Mouse (Mus musculus) heart, adult 2 months (tissue): ENCODE results near the gene Tbc1d14. TPM values are rescaled to one million over a fixed set of nuclear protein-coding genes. Genes with fewer than 3 reads are reported as not detected.

ENCODE experiments used
- DNase-seq, 2 experiments: peaks; one replicate each; pipeline ENCODE4 v3.0.0; 2021
- H3K27ac ChIP-seq: fragments of 200-600 bp; 2 replicates; pipeline ENCODE4 v1.8.1; 2022
- H3K27me3 ChIP-seq: fragments of 200-500 bp; 2 replicates; pipeline ENCODE4 v1.6.1; 2012; ENCODE audit warnings: mild to moderate bottlenecking, low read length, inconsistent platforms, mixed read lengths; ENCODE audit not compliant: control insufficient read depth, insufficient read depth
- H3K36me3 ChIP-seq: fragments of 200-500 bp; 2 replicates; pipeline ENCODE4 v1.6.1; 2012; ENCODE audit warnings: low read length, inconsistent platforms; ENCODE audit not compliant: control insufficient read depth, insufficient read depth
- H3K4me1 ChIP-seq: fragments of 200-500 bp; 2 replicates; pipeline ENCODE4 v1.6.1; 2011; ENCODE audit warnings: low read length; ENCODE audit not compliant: control insufficient read depth, insufficient read depth
- H3K4me3 ChIP-seq: fragments of 200-600 bp; 2 replicates; pipeline ENCODE4 v1.8.1; 2022
- H3K79me2 ChIP-seq: fragments of 200-500 bp; replicated peaks from 2 replicates; pipeline ENCODE4 v1.6.1; 2012; ENCODE audit warnings: mild to moderate bottlenecking, inconsistent platforms, low read length, moderate library complexity, mixed read lengths; ENCODE audit not compliant: control insufficient read depth, insufficient read depth
- H3K9ac ChIP-seq: fragments of 200-500 bp; 2 replicates; pipeline ENCODE4 v1.6.1; 2012; ENCODE audit warnings: low read depth, mild to moderate bottlenecking, control low read depth, inconsistent platforms, low read length, mixed read lengths
- CTCF ChIP-seq: fragments of 200-600 bp; IDR thresholded peaks from 2 replicates; pipeline ENCODE4 v1.8.1; 2022; ENCODE audit warnings: antibody characterized with exemption, mild to moderate bottlenecking, moderate library complexity
- EP300 ChIP-seq: fragments of 200-500 bp; IDR thresholded peaks from 2 replicates; pipeline ENCODE4 v1.6.1; 2011; ENCODE audit warnings: low read depth, low read length, control low read depth; ENCODE audit not compliant: insufficient read depth
- POLR2A ChIP-seq: fragments of 200-500 bp; IDR thresholded peaks from 2 replicates; pipeline ENCODE4 v1.6.1; 2011; ENCODE audit warnings: mild to moderate bottlenecking, low read depth, low read length, control low read depth; ENCODE audit not compliant: insufficient read depth
- WGBS: fragments of 180-500 bp; shearing (Covaris S2); methylation state at CpG from one replicate; pipeline ENCODE4 v1.1.7; 2018; 5-methylcytosine and 5-hydroxymethylcytosine counted together
- intact Hi-C: fragments of 180-260 bp; cut with DNase I; formaldehyde crosslinking; loops from one replicate; pipeline ENCODE4 v1.15.1; 2025
- polyA plus RNA-seq: library from polyadenylated mRNA; depleted of rRNA; stranded (reverse); fragments of >200 nt; gene quantifications from 2 replicates; pipeline ENCODE4 v1.2.3, GENCODE M21; 2012
- total RNA-seq, 2 experiments: library from RNA; stranded (reverse); gene quantifications; 2 replicates each; pipeline ENCODE4 v1.2.3; 2021

The Tbc1d14 gene
- total and polyA plus RNA-seq, 3 experiments: 11.7 to 13.0 (median 12.4) TPM

DNA sequence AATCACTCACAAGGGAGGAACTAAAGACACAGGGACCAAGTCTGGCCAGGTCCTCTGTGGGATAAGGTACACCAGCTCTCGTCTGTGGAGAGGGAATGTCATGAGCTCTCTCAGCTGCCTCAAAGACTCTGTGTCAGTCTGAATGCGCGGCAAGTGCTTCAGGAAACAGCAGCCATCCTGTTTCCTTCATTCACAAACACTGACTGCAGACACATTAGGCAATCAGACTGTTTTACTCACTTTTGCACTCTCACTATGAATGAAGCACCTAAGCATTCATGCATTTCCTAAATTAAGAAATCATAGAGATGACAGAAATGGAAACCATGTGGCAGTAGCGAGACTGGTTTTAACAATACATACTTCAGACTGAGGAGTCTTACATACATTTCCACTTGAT is 25.3 kb upstream of the Tbc1d14 start:
- no peak for DNase-seq
- H3K36me3 ChIP-seq: peaks cover 12% of the 10 kb centered on the region
- intact Hi-C loops: no loop called here
- 32% methylated on average over 4 of the region's 4 CpGs for WGBS
- H3K4me3 ChIP-seq: no peak overlapping the region
- H3K9ac ChIP-seq: no peak overlapping the region
- H3K4me1 ChIP-seq: peaks cover 12% of the 10 kb centered on the region
- TF ChIP-seq EP300 (no peak), POLR2A (no peak), CTCF (no peak)
- peaks cover 2% of the 10 kb centered on the region; the same call in 1 of the 2 replicates for H3K79me2 ChIP-seq
- H3K27ac ChIP-seq: no peak overlapping the region
- no peaks in the 10 kb centered on the region for H3K27me3 ChIP-seq

DNA sequence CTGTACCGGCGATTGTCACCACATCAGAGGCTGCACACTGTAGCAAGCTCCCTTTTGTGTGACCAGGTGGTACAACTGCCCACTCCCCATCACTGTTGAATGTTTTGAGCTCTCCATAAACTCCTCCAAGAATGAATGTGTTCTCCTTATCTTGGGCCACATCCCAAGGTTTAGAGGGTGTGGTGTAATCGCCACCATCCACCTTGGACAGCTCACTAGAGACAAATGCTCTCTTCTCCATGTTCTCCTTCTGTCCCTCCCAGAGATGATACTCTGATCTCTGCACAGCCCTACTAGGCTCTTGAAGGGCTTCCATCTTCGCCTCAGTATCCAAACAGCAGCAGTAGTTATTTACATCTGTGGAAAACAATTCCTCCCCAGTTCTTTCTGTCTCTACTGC is 21.0 kb upstream of the Tbc1d14 start:
- Histone ChIP-seq H3K27me3 (no peaks in the 10 kb centered on the region), H3K4me1 (peaks cover 1% of the 10 kb centered on the region), H3K79me2 (no peaks in the 10 kb centered on the region), H3K4me3 (no peak overlapping the region), H3K36me3 (peaks cover 4% of the 10 kb centered on the region), H3K27ac (no peak overlapping the region), H3K9ac (no peak overlapping the region)
- intact Hi-C loops: no loop called here
- no peak for TF ChIP-seq EP300
- no peak for TF ChIP-seq CTCF
- no peak for TF ChIP-seq POLR2A
- 86% methylated on average over 4 of the region's 4 CpGs for WGBS
- DNase-seq: no peak

DNA sequence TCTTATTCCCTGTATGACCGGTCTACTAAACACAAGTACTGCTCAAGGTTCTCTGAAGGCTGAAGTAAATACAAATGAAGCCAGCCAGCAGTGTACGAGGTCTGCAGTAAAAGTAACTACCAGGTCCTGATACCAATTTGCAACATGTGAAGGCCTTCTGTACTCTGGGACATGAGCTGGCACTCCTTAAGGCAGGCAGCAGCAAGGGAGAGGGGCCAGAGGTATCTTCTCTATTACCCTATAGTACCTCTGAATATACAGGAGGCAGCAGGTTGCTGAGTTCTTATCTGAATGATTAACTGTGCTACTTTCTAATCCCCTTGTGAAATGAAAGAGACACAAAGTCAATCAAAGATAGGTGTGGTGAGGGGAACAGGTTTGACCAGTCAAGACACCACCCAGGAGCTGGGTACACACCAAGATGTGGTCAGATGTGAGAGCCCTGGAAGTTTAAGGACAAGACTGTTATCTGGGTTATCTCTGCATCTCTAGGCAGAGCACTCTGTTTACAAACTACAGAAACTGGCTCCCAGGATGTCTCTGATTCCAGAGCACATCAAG is 15.9 kb upstream of the Tbc1d14 start:
- Histone ChIP-seq H3K4me1 (peaks cover 1% of the 10 kb centered on the region), H3K79me2 (no peaks in the 10 kb centered on the region), H3K36me3 (no peaks in the 10 kb centered on the region; the same call in none of the 2 replicates), H3K4me3 (no peak overlapping the region), H3K27ac (no peak overlapping the region), H3K9ac (no peak overlapping the region), H3K27me3 (no peaks in the 10 kb centered on the region)
- WGBS: 80% methylated on average over 2 of the region's 2 CpGs
- TF ChIP-seq CTCF (no peak), POLR2A (no peak), EP300 (no peak)
- intact Hi-C loops: no loop called here
- DNase-seq: no peak

DNA sequence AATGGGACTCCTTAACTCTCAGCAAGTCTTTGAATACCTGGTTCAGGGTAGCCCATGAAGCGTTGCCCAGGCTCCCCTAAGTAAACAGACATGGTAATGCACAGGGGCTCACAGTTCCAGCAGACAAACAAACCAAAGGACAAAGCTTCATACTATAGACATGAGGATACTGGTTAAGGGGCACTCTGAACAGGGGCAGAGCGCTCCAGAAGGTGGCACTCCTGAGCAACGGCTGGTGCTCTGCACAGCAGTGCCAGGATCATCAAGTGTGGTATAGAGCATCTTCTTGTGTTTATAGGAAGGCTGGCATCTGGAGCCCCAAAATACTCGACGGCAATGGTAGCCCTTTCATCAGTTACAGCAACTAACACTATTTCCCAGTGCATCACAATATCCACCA is 10.0 kb upstream of the Tbc1d14 start:
- peaks cover 3% of the 10 kb centered on the region; the same call in 1 of the 2 replicates for H3K4me1 ChIP-seq
- H3K79me2 ChIP-seq: no peaks in the 10 kb centered on the region
- DNase-seq: peak; percentile 29 to 61
- H3K36me3 ChIP-seq: no peaks in the 10 kb centered on the region
- no peaks in the 10 kb centered on the region for H3K27me3 ChIP-seq
- TF ChIP-seq CTCF: peak; percentile 80
- TF ChIP-seq EP300: 0 out of 2 replicates have a peak, but pooled peaks have one; percentile 16
- no peak for TF ChIP-seq POLR2A
- no peak overlapping the region for H3K9ac ChIP-seq
- no peak overlapping the region for H3K27ac ChIP-seq
- 73% methylated on average over 5 of the region's 5 CpGs for WGBS
- H3K4me3 ChIP-seq: no peak overlapping the region
- intact Hi-C loops: loop anchor here (2.0 to 5.0 kb wide), 2 partner anchors 89 to 140 kb away; no protein-coding TSS in a partner anchor

- intact Hi-C loops: loop anchor here (2.0 to 5.0 kb wide), 2 partner anchors 90 to 141 kb away; no protein-coding TSS in a partner anchor
- Histone ChIP-seq H3K27me3 (no peaks in the 10 kb centered on the region), H3K36me3 (no peaks in the 10 kb centered on the region), H3K79me2 (no peaks in the 10 kb centered on the region), H3K9ac (no peak overlapping the region), H3K4me1 (peaks cover 4% of the 10 kb centered on the region; the same call in 1 of the 2 replicates), H3K27ac (no peak overlapping the region), H3K4me3 (no peak overlapping the region)
- TF ChIP-seq POLR2A (no peak), CTCF (0 out of 2 replicates have a peak, but pooled peaks have one; percentile 10)
- no peak for DNase-seq
- WGBS: 61% methylated on average over 9 of the region's 9 CpGs
Observed at GRCm38 (mm10) chr5:36602028-36602427, 9.0 kb upstream of the Tbc1d14 start.

GRCm38 (mm10) chr5:36601492-36601891 is 8.4 kb upstream of the Tbc1d14 start:
- H3K36me3 ChIP-seq: no peaks in the 10 kb centered on the region
- intact Hi-C loops: loop anchor here (5.0 kb wide), 1 partner anchor 91 kb away; no protein-coding TSS in a partner anchor
- H3K27me3 ChIP-seq: no peaks in the 10 kb centered on the region
- H3K9ac ChIP-seq: no peak overlapping the region
- 79% methylated on average over 7 of the region's 7 CpGs for WGBS
- DNase-seq: no peak
- TF ChIP-seq CTCF: no peak
- TF ChIP-seq POLR2A: no peak
- TF ChIP-seq EP300: no peak
- H3K27ac ChIP-seq: no peak overlapping the region
- H3K79me2 ChIP-seq: no peaks in the 10 kb centered on the region
- peaks cover 4% of the 10 kb centered on the region; the same call in 1 of the 2 replicates for H3K4me1 ChIP-seq
- no peak overlapping the region for H3K4me3 ChIP-seq
